Mouse (Mus musculus) c-Kit-positive CD71-negative TER-119-negative erythroid progenitor cells, embryonic 14.5 days (primary cell): Measurements from ENCODE around the gene Erbb2.

Experiments used
- DNase-seq: peaks from one replicate; pipeline ENCODE4 v3.0.0-alpha.2; 2013; ENCODE audit warnings: low read depth

The Erbb2 gene

DNA sequence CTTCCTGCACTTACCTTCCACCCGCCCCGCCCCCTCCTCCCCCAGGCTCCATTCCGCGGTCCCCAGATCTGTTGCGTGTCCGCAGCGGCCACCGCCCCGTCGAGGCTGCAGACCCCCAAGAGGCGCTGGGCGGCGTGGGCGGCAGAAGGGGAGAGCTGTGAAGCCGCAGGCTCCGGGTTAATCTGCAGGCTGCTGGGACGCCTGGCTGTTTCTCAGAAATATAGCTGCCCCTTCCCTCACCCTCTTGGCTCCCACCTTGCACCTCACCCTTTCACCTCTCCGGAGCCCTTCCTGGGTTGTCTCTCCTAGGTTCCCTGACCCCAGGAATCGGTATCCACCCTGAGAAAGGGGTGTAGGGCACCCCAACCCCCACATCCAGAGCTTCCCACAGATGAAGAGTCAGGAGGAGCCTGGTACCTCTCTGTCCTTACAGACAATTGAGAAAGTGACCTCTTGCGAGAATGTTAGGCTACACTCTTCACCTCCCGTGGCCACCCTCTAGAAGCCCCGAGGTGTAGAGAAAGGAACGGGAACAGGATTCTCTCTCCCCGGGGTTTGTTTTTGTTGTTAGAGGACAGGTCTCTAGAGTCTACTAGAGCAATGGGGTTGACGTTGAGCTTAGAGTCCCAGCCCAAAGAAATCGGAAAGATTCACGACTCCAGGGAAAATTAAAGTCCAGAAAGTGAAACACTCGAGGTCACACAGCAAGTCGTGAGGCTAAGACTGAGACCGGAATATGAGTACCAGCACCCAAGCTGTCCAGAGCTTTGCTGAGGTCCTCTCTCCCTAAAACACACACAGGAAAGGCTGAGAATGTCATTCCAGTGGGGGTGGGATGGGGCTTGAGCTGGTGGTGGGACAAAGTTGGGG lies 46.1 kb downstream of the Erbb2 start:
- no peak for DNase-seq

- DNase-seq = no peak
Observed at GRCm38 (mm10) chr11:98459071-98459741, 46.9 kb downstream of the Erbb2 start.

GRCm38 (mm10) chr11:98459860-98460259 lies 47.6 kb downstream of the Erbb2 start:
- no peak for DNase-seq

GRCm38 (mm10) chr11:98461109-98461720 lies 48.9 kb downstream of the Erbb2 start:
- DNase-seq = no peak

DNA sequence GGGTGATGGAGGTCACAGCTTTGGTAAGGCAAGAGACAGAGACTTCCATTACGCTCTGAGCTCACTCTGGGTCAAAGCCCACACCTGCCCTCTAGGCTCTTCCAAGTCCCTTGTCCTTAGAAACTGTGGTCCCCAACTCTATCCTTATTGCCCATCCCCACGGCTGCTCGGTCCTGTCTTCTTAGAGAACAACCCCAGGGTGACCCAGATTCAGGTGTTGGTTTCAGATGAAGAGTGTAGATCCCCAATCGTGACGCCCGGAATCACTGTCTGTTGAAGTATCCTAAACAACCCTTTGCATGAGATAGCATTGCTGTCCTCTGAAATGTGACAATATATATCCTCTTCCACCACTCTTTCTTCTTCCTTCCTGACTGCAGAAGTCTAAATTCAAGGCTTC lies 50.0 kb downstream of the Erbb2 start:
- DNase-seq = no peak

DNA sequence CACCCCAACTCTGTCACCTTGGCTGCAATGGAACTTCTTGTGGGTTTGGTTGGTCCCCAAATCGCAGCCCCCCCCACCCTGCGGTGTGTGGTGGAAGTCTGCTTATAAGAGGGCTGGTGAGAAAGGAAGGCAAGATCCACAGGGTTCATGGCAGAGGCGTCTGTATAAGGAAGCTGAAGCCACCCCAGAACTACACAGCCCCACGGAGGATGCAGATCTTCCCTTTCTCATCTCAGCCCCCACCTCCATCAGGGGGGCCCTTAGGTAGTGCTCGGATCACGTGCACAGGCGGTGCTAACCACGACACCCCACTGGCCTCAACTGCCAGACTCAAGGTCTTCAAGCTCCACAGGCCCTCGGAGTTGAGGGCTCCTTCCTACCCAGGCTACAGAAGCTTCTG lies 51.6 kb downstream of the Erbb2 start:
- no peak for DNase-seq

GRCm38 (mm10) chr11:98464516-98464915 lies 52.2 kb downstream of the Erbb2 start:
- no peak for DNase-seq

DNA sequence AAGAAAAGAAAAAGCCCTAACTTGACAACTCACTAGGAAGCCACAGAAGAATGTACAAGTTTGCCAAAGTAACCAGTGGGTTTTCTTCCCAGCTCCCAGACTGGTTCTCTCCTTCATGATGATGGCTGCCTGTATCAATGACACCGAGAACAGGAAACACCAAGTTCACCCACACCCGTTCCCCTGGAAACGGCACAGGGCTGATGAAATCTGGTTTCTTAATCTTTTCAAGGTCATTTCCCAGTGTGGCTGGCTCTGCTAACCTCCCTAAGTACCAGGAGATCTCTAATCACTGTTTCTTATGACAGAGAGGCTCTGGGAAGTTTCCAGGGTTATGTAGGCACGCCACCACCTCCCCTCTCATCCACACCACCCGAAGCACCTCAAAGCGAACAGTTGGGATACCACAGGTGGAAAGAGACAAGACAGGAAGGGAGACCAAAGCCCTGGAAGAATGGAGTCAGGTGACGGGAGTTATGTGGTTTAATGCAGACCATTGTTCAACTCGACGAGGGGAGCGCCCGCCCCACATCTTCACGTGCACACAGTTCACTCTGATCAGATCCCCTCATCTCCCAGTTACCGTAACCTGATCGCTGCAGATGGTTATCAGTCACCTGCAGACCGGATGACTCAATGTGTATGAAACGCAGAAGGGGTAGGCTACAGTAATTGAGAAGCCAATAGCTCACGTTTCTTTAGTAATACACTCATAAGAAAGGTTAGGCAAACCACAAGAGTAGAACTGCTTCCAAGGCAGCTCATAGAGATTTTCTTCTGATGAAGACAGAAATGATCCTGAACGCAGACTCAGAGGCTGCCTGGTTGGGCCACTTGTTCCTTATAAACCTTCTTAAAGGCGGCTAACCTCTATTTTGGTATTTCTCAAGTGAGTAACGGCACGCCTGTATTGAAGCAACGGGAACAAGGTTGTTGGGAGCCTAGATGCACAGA lies 57.8 kb downstream of the Erbb2 start:
- no peak for DNase-seq

- DNase-seq = no peak
Observed at GRCm38 (mm10) chr11:98470795-98471194, 58.5 kb downstream of the Erbb2 start.

GRCm38 (mm10) chr11:98472696-98473095 lies 60.4 kb downstream of the Erbb2 start:
- DNase-seq = no peak

DNA sequence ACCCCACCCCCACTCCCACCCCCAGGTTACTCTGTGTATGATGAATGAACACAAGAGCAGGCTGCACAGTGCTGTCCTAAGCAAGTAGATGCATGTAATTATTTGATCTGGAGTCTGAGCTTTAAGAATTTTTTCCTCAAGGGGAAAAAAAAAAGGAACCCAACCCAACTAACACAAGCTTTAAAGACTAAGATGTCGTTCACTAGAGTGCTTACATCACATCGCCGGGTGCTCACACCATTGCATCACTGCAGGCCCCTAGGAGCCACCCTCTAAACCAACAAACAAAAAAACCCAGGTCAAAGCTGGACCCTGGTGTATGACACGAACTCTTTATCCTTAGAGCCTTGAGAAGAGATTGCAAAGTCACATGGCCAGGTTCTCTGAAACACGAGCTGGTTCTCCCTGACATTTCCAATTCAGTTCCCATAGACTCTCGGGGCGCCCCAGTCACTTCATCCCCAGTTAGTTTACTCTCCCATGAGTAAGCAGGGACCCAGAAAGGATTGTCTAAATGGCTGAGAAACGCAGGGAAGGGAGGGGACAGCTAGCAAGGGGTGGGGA lies 61.7 kb downstream of the Erbb2 start:
- DNase-seq = no peak

DNA sequence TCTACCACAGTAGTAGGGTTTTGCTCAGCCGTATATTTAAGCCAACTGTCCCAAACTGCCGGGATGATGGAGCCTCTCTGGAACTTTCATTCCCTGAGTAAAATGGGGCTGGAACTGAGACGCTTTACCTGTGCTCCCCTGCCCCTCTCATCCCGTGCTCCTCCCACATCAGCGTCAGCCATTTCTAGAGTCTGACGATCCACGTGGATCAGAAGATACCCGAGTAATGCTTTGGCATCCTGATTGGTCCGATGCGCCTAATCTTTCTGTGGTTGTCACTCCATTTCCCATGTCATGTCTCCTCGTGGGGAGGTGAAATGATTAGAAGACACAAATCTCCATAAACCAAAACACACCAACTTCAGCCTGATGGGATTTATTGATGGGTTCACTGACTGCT lies 62.7 kb downstream of the Erbb2 start:
- DNase-seq = no peak

DNA sequence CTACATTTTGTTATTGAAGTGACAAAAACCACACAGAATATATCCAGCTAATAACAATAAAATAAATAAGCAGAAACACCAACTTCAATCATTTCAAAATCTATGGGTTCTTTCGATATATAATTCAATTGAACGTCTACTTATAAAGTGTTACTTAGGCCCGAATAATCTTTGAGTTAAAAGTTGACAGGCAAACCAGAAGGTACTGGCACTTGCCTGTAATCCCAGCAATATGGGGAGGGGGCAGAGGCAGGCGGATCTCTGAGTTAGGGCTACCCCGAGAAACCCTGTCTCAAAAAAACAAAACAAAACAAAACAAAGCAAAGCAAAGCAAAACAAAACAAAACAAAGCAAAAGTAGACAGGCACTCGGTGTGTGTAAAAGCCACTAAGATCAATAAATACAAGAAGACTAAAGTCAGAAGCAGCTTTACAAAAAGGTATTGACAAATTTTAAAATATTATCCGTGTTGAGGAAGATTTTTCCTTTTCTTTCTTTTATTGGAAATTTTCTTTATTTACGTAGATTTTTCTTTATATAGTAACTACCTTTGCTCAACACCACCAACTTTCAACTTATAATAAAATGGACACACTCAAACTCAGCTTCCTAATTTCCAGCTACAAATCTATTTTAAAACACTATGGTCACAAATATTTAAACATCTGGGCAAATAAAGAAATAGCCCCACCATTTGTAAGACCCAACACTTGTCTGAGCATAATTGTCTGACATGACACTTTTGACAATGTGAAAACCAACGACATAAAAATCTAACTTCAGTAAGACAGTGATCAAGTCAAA lies 63.6 kb downstream of the Erbb2 start:
- DNase-seq = no peak

DNA sequence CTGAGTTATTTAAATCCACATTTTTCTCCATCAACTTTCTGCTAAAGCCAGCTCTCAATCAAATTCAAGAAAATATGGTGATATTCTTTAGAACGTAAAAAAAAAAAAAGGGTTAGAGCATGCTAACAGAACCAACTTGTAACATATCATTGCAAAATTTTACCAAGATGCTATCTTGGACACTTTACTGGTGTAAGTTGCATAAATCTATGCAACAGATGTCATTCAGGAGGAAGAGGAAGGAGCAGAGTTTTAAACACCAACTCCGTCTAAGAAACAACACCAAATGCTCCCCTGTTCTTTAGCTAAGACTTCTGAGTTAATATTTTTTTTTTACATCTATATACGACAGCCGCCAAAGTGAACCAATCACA lies 64.2 kb downstream of the Erbb2 start:
- no peak for DNase-seq

DNA sequence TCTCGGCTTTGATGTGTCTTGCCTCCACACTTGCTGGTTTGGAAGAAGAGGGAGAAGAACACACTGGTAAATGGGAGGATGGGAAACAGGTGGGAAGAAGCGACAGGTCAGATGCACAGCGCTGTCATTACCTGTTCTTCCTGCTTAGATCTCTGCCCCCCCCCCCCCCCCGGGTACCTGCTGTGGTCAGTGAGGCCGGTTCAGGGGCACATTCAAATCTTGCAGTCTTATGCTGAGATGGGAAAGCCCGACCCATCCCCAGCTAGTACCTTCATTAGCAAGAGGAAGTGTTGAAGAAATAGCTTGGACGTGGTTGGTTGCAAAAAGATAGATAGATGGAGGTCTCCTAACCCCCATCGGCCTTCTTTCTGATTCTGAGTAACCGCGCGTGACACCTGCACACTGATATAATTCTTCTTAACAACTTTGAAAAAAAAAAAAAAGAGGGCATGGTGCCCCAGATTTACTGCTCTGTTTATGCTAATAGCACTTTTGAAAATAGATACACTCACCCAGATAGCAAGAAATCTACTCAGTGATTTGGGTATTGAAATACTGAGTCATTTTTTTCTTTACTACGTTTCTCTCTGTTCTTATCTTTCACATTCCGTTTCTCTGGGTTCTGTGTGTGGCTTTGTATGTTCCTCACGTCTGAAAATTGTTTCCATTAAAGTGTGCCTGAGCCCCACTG lies 64.9 kb downstream of the Erbb2 start:
- no peak for DNase-seq

DNA sequence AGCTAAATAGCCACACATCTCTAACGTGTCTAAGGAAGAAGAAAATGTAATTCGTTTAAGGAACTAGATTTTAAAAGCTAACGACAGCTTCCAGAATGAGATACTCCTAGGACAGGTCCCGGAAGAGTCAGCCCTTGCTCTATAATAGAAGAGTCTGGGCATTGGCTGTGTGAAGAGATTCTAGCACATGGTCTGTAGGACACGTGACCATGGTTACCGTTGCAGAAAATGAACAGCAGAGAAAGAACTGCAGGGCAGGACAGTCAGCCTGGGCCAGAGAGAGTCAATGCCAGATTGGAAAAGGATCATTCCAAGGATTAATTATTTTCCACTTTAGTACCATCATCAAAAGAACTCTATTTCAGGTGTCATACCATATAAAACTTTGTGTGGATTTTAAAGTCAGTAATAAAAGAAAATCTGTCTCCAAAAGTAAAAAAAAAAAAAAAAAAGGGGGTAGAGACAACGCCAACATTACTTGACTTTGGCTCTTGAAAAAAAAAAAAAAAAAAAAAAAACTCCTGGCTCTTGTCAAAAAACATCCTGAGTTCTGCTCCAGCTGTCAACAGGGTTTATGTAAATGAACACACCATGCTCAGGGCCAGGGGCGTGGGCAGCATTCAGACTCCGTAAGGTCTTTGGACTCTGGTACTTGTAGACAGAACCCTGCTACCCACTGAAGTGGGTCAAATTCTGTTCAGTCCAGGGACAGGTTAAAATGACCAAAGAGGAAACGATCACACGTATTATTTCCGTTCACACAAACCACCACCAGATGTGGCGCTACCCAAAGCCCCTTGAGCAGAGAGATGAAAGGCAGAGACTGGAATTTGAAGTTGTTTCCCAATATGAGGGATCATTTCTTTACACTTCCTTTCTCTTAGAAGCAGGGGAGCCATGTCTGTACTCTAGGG lies 67.0 kb downstream of the Erbb2 start:
- no peak for DNase-seq

- DNase-seq = no peak
Observed at GRCm38 (mm10) chr11:98479940-98480497, 67.7 kb downstream of the Erbb2 start.

- no peak for DNase-seq
Observed at GRCm38 (mm10) chr11:98481231-98481630, 69.0 kb downstream of the Erbb2 start.

GRCm38 (mm10) chr11:98482067-98482466 lies 69.8 kb downstream of the Erbb2 start:
- DNase-seq = no peak
